Comparison of ENCODE assay signal across 23 mouse cellular contexts in the genomic region with DNA sequence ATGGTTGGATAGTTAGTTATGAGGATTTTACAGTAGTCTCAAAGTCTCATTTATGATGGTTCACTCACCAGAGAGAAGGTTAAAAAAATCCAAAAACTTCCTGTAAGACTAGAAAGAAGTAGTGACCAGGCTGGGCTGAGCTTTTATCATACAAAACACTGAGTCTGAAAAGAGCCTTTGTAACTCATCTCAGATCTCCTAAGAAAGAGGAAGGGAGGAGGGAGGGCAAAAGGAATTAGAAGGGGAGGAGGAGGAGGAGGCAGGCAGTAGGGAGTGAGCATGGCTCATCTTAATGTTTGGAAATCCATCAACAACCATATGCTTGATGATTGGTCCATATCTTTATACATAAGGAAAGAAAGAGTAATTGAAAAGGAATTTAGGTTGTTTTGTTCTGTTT. TPM values are rescaled to one million over a fixed set of nuclear protein-coding genes. Genes with fewer than 3 reads are reported as not detected.
"Had no signal": no experiment of that assay in that cellular context is flagged by ENCODE, and none has a peak within 500 bp of the region (broad histone marks: within the 10 kb centered on the region; RNA-seq: fewer than 3 reads in every experiment).

No protein-coding gene starts in this region.

- H3K27ac ChIP-seq: liver, embryonic 15.5 days; lung, embryonic 15.5 days; macrophage; midbrain, embryonic 13.5 days; neural tube, embryonic 13.5 days; neural tube, embryonic 15.5 days; stomach, embryonic 15.5 days; stomach, postnatal 0 days had no signal

- H3K4me3 ChIP-seq: liver, embryonic 15.5 days; lung, embryonic 15.5 days; megakaryocyte, embryonic 14.5 days; midbrain, embryonic 13.5 days; myocyte; neural tube, embryonic 13.5 days; neural tube, embryonic 15.5 days; stomach, embryonic 15.5 days had no signal

- H3K4me2 ChIP-seq: liver, embryonic 15.5 days; lung, embryonic 15.5 days; midbrain, embryonic 11.5 days; midbrain, embryonic 13.5 days; neural tube, embryonic 13.5 days; neural tube, embryonic 15.5 days; stomach, embryonic 15.5 days had no signal

- H3K4me1 ChIP-seq: liver, embryonic 15.5 days; lung, embryonic 15.5 days; megakaryocyte, embryonic 14.5 days; midbrain, embryonic 13.5 days; neural tube, embryonic 13.5 days; neural tube, embryonic 15.5 days; stomach, embryonic 15.5 days had no signal

- H3K36me3 ChIP-seq: liver, embryonic 15.5 days; lung, embryonic 15.5 days; midbrain, embryonic 13.5 days; neural tube, embryonic 13.5 days; neural tube, embryonic 15.5 days; stomach, embryonic 15.5 days had no signal

- H3K27me3 ChIP-seq: liver, embryonic 15.5 days; lung, embryonic 15.5 days; midbrain, embryonic 13.5 days; neural tube, embryonic 13.5 days; neural tube, embryonic 15.5 days; stomach, embryonic 15.5 days had no signal

- DNase-seq: liver, postnatal 0 days; lung, adult 2 months; lung, postnatal 14 days; lung, postnatal 36 days; retina, postnatal 1 day; right cerebral cortex, postnatal 14 days; thymus, adult 18-20 months; thymus, postnatal 14 days; thymus, postnatal 4 days had no signal

- ATAC-seq: liver, postnatal 0 days; lung, postnatal 0 days; midbrain, embryonic 13.5 days; midbrain, embryonic 16.5 days had no signal

- H3K9ac ChIP-seq: liver, embryonic 15.5 days; liver, postnatal 0 days; lung, embryonic 15.5 days; midbrain, embryonic 13.5 days; neural tube, embryonic 13.5 days; neural tube, embryonic 15.5 days; stomach, embryonic 15.5 days had no signal

- H3K9me3 ChIP-seq: liver, embryonic 15.5 days; lung, embryonic 15.5 days; megakaryocyte, embryonic 14.5 days; midbrain, embryonic 13.5 days; neural tube, embryonic 13.5 days; neural tube, embryonic 15.5 days; stomach, embryonic 15.5 days had no signal

RNA-seq across cellular contexts. Expression of gene Slc9b1, which starts 15.1 kb away (rescaled TPM):
- polyA plus RNA-seq: liver, embryonic 15.5 days; liver, postnatal 0 days; midbrain, embryonic 11.5 days; myocyte; neural tube, embryonic 13.5 days; spleen, adult 2 months had no signal

RNA-seq across cellular contexts. Expression of gene Slc9b2, which starts 25.2 kb away (rescaled TPM):
- polyA plus RNA-seq: liver, postnatal 0 days had no signal

RNA-seq across cellular contexts. Expression of gene Bdh2, which starts 51.7 kb away (rescaled TPM):
- polyA plus RNA-seq: macrophage had no signal
